Mouse (Mus musculus) lung, embryonic 14.5 days (tissue): ENCODE measurements around the gene Sema3b. TPM values are rescaled to one million over a fixed set of nuclear protein-coding genes. Genes with fewer than 3 reads are reported as not detected.

Experiments used
- ATAC-seq: fragments of 200-750 bp; cut with Nextera tagmentation; 2 replicates; pipeline ENCODE4 v1.8.0; 2017; ENCODE audit warnings: mild to moderate bottlenecking, moderate TSS enrichment, moderate library complexity; ENCODE audit not compliant: insufficient read depth
- DNase-seq: peaks from one replicate; pipeline ENCODE4 v3.0.0-alpha.2; 2015
- H3K27ac ChIP-seq: fragments of 300-500 bp; sonication (generic); 2 replicates; pipeline ENCODE4 v1.5.1; 2014; ENCODE audit warnings: low read depth, mild to moderate bottlenecking, moderate library complexity
- H3K27me3 ChIP-seq: fragments of 300-500 bp; sonication (generic); 2 replicates; pipeline ENCODE4 v1.6.1; 2014; ENCODE audit warnings: low read length, control low read depth; ENCODE audit not compliant: insufficient read depth
- H3K36me3 ChIP-seq: fragments of 300-500 bp; sonication (generic); 2 replicates; pipeline ENCODE4 v1.6.1; 2014; ENCODE audit warnings: control low read depth; ENCODE audit not compliant: insufficient read depth
- H3K4me1 ChIP-seq: fragments of 300-500 bp; sonication (generic); 2 replicates; pipeline ENCODE4 v1.6.1; 2014; ENCODE audit warnings: antibody characterized with exemption, control low read depth; ENCODE audit not compliant: insufficient read depth
- H3K4me2 ChIP-seq: fragments of 300-500 bp; sonication (generic); 2 replicates; pipeline ENCODE4 v1.6.1; 2014; ENCODE audit warnings: mild to moderate bottlenecking
- H3K4me3 ChIP-seq: fragments of 300-500 bp; sonication (generic); 2 replicates; pipeline ENCODE4 v1.5.1; 2014; ENCODE audit warnings: low read depth, low read length
- H3K9ac ChIP-seq: fragments of 300-500 bp; sonication (generic); 2 replicates; pipeline ENCODE4 v1.6.1; 2014
- H3K9me3 ChIP-seq: fragments of 300-500 bp; sonication (generic); 2 replicates; pipeline ENCODE4 v1.6.1; 2016; ENCODE audit warnings: low read depth, low read length, control low read depth
- CTCF ChIP-seq: IDR thresholded peaks from 2 replicates; pipeline ENCODE4 v1.5.1; 2016; ENCODE audit warnings: antibody characterized with exemption, low read depth
- WGBS: fragments of 180-500 bp; shearing (Covaris S2); extraction: QIAGEN DNeasy Blood & Tissue Kit; methylation state at CpG from one replicate; pipeline ENCODE4 v1.1.7; 2014; 5-methylcytosine and 5-hydroxymethylcytosine counted together
- polyA plus RNA-seq: library from polyadenylated mRNA; unstranded; fragments of >200 nt; fragmentation: Nextera tagmentation; extraction: Ambion mirVana; gene quantifications from 2 replicates; pipeline ENCODE4 v1.2.1, GENCODE M21; 2014

Sema3b gene
- polyA plus RNA-seq, 1 experiment from 2014 or later = 5.3 TPM

DNA sequence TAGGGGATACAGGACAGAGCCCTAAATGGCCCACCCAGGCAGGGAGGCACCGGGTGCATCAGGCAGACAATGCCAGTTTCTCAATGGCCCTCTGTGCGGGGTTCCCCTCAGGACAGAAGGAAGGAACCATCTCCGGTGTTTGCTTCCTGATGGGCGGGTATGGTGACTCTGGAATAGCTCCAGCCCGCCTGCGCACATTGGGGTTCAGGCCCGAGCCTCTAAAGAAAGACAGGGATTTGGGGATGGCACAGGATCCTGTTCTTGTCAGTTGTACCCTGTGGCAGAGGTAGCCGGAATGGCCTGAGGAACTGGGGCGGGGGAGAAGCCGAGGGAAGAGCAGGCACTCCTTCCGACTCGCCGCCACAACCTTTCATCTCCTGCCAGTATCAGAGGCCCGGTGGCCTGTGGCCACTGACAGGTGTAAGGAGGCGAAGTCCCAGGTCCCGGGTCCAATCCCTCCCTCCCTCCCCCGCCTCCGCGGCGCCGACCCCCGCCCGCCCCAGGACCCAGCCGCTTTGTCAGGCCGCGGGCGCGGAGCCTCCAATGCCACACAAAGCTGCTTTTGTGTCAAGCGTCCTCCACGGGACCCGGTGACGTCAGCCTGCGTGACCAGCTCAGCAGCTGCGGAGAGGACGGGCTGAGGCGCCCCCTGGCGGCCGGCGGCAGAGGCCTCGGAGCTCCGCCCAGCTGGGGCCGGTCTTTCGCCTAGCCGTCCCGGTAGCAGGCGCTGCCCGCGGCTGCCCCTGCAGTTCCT lies 3.3 kb upstream of the Sema3b start:
- Histone ChIP-seq H3K4me1 (peaks cover 28% of the 10 kb centered on the region), H3K27me3 (no peaks in the 10 kb centered on the region), H3K27ac (peak overlapping the region; percentile 96), H3K4me3 (peak overlapping the region; percentile 34), H3K9ac (peak overlapping the region; percentile 66), H3K36me3 (peaks cover 38% of the 10 kb centered on the region), H3K4me2 (peak overlapping the region; percentile 79), H3K9me3 (no peaks in the 10 kb centered on the region)
- TF ChIP-seq CTCF = peak; percentile 81
- 6% methylated on average over 44 of the region's 48 CpGs for whole genome bisulfite sequencing
- ATAC-seq (peak; percentile 86), DNase-seq (peak; percentile 99)

DNA sequence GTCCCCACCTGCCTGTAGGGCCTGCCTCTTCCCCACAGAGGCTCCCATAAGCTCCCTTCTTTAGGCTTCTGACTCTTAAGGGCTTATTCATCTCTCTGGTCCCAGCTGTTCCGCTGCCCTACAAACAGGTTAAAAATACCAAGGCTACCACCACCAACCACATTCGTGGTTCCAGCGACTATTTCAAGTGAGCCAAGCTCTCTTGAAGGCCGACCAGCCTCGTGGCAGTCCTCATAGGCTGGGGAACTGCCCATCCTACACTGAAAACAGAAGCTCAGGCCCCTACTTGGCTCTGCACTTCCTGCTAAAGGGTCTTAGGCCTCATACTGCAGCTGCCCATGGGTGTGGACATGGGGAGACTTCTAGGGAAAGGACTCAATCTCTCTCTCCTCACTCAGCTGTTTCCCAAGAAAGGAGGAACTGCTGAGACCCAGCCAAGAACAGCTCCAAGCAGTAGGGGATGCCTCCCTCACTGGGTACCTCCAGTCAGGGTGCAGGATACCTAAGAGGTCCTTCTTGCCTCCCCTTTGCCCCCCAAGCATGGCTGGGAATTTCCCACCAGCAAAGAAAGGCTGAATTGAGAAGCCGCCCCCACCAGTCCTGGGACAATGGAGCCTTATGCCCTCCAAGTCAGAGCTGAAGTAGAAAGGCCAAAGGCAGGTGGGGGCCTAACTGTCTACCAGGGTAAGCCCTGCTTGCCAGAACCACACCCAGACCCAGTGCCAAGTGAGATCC lies 2.6 kb upstream of the Sema3b start:
- no peak for ATAC-seq
- 67% methylated on average over 6 of the region's 6 CpGs for WGBS
- Histone ChIP-seq H3K4me3 (peak overlapping the region; percentile 34; the same call in 1 of the 2 replicates), H3K27ac (peak overlapping the region; percentile 96), H3K27me3 (no peaks in the 10 kb centered on the region), H3K9me3 (no peaks in the 10 kb centered on the region), H3K36me3 (peaks cover 32% of the 10 kb centered on the region), H3K4me2 (peak overlapping the region; percentile 79), H3K4me1 (peaks cover 33% of the 10 kb centered on the region), H3K9ac (peak overlapping the region; percentile 66)
- no peak for TF ChIP-seq CTCF
- no peak for DNase-seq

DNA sequence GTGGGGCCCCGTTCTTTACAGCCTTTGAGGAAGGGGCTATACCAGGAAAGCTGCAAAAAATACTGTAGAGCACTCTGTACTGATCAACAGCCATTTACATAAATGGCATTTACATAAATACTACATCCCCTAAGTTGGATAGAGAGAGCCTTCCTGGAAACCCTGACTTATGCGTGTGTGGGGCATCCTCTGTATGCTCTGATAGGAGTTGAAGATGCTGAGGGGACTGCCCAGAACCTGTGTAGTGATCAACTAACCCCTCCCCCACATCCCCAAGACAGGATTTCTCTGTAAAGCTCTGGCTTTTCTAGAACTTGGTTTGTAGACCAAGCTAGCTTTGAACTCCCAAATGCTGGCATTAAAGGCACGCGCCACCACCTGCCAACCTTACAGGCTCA lies 403 bp upstream of the Sema3b start:
- H3K36me3 ChIP-seq = peaks cover 10% of the 10 kb centered on the region
- no peak overlapping the region for H3K4me2 ChIP-seq
- no peaks in the 10 kb centered on the region for H3K9me3 ChIP-seq
- TF ChIP-seq CTCF = no peak
- H3K4me1 ChIP-seq = peaks cover 39% of the 10 kb centered on the region
- DNase-seq (no peak), ATAC-seq (no peak)
- H3K27ac ChIP-seq = no peak overlapping the region
- no peak overlapping the region for H3K9ac ChIP-seq
- H3K27me3 ChIP-seq = no peaks in the 10 kb centered on the region
- WGBS = 69% methylated on average over 4 of the region's 4 CpGs
- H3K4me3 ChIP-seq = no peak overlapping the region

DNA sequence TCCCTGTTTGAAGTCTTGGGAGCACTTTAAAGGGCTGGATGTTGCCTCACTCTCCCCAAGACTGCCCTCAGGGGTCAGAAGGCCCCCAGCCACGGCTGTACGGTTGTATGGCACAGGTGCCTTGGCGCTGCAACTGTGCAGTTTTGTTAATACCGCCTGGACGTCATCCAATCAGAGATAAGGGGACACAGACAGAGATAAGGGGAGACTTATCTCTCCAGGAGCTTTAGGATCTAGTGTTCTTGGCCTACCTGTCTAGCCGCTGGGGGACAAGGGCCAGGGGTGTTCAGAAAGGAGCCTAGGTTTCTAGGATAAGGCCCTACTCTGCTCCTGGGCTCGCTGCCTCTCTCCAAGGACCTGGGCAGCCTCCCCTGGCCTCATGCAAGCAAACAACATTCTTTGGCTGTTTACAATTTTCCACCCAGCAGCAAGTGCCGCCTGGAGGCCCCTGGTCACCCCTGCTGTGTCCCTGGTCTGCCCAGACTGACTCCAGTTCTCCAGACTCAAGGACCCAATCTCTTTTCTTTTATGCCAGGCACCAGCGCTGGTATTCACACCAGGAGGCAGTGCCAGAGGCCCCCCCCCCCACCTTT lies 1.3 kb downstream of the Sema3b start:
- Histone ChIP-seq H3K9ac (peak overlapping the region; percentile 30; the same call in 1 of the 2 replicates), H3K4me1 (peaks cover 39% of the 10 kb centered on the region), H3K27me3 (no peaks in the 10 kb centered on the region), H3K27ac (peak overlapping the region; percentile 54; the same call in 1 of the 2 replicates), H3K9me3 (no peaks in the 10 kb centered on the region), H3K4me2 (peak overlapping the region; percentile 47; the same call in 1 of the 2 replicates), H3K4me3 (no peak overlapping the region), H3K36me3 (no peaks in the 10 kb centered on the region)
- no peak for DNase-seq
- TF ChIP-seq CTCF = no peak
- WGBS = 23% methylated on average over 9 of the region's 9 CpGs
- ATAC-seq = no peak

DNA sequence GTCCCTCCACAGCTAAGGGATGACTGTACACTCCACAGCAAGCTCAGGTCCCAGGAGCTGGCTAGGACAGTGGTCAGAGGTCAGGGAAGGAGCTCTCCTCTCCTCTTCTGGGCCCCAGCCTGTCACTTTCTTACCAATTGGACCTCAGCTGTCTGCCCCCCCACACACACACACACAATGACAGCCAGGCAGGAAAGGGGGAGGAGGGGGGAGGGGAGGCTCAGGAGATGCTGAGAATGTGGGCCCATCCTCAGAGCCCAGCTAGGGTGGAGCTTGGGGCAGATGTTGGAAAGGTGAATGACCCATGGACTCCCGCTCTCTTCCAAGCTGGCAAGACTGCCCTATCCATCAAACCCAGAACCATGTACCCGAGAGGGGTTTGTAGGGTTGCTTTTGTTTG lies 2.0 kb downstream of the Sema3b start:
- H3K4me2 ChIP-seq = peak overlapping the region; percentile 47
- ATAC-seq = no peak
- no peak for TF ChIP-seq CTCF
- 53% methylated on average over 2 of the region's 2 CpGs for WGBS
- H3K9ac ChIP-seq = peak overlapping the region; percentile 29; the same call in 1 of the 2 replicates
- peaks cover 35% of the 10 kb centered on the region for H3K4me1 ChIP-seq
- DNase-seq = no peak
- peak overlapping the region; percentile 12; the same call in 1 of the 2 replicates for H3K4me3 ChIP-seq
- no peaks in the 10 kb centered on the region for H3K36me3 ChIP-seq
- peak overlapping the region; percentile 54; the same call in 1 of the 2 replicates for H3K27ac ChIP-seq
- H3K9me3 ChIP-seq = no peaks in the 10 kb centered on the region
- no peaks in the 10 kb centered on the region for H3K27me3 ChIP-seq

DNA sequence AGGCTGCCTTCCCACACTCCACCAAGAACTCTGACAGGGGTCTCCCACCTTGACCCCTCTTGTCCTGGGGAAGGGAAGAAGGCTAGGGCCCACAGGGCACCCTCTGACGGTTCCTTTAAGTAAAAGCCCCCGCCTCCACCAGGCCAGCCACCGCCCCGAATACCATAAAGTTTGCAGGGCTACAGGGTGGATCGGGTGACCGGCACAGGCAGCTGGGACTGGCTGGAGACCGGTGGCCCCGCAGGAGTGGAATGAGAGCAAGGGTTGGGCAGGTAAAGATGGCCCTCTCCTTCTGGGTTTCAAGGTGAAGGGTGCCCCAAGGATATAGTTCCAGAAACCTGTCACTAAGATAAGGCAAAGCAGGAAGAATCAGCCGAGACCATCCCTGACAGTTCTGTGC lies 2.4 kb downstream of the Sema3b start:
- 12% methylated on average over 9 of the region's 9 CpGs for WGBS
- peaks cover 31% of the 10 kb centered on the region for H3K4me1 ChIP-seq

More for the DNA sequence above, 2.4 kb downstream of the Sema3b start:
- Histone ChIP-seq H3K4me2 (peak overlapping the region; percentile 47), H3K9ac (peak overlapping the region; percentile 29; the same call in 1 of the 2 replicates), H3K36me3 (no peaks in the 10 kb centered on the region), H3K4me3 (peak overlapping the region; percentile 12; the same call in 1 of the 2 replicates), H3K27me3 (no peaks in the 10 kb centered on the region), H3K9me3 (no peaks in the 10 kb centered on the region), H3K27ac (peak overlapping the region; percentile 50; the same call in 1 of the 2 replicates)
- no peak for ATAC-seq
- DNase-seq = no peak
- no peak for TF ChIP-seq CTCF
